Mouse (Mus musculus) heart, postnatal 0 days (tissue): ENCODE data around the gene Ppp3r2. TPM values are rescaled to one million over a fixed set of nuclear protein-coding genes. Genes with fewer than 3 reads are reported as not detected.

Experiments
- ATAC-seq: fragments of 200-750 bp; cut with Nextera tagmentation; 2 replicates; pipeline ENCODE4 v1.8.0; 2017; ENCODE audit warnings: low read depth, moderate number of reproducible peaks, moderate library complexity; ENCODE audit not compliant: insufficient read depth
- DNase-seq: peaks from one replicate; pipeline ENCODE4 v3.0.0-alpha.2; 2016; ENCODE audit warnings: low spot score
- H3K27ac ChIP-seq: fragments of 300-500 bp; sonication (generic); 2 replicates; pipeline ENCODE4 v1.5.1; 2014; ENCODE audit warnings: low read depth, mild to moderate bottlenecking
- H3K27me3 ChIP-seq: fragments of 300-500 bp; sonication (generic); 2 replicates; pipeline ENCODE4 v1.6.1; 2014; ENCODE audit warnings: low read length, mixed read lengths; ENCODE audit not compliant: control insufficient read depth, insufficient read depth
- H3K36me3 ChIP-seq: fragments of 300-500 bp; sonication (generic); replicated peaks from 2 replicates; pipeline ENCODE4 v1.6.1; 2014; ENCODE audit warnings: low read length, mixed read lengths; ENCODE audit not compliant: control insufficient read depth, insufficient read depth
- H3K4me1 ChIP-seq: fragments of 300-500 bp; sonication (generic); 2 replicates; pipeline ENCODE4 v1.6.1; 2014; ENCODE audit warnings: antibody characterized with exemption; ENCODE audit not compliant: control insufficient read depth, insufficient read depth
- H3K4me2 ChIP-seq: fragments of 300-500 bp; sonication (generic); 2 replicates; pipeline ENCODE4 v1.6.1; 2014; ENCODE audit warnings: low read depth, mild to moderate bottlenecking, low read length, moderate library complexity
- H3K4me3 ChIP-seq: fragments of 300-500 bp; sonication (generic); 2 replicates; pipeline ENCODE4 v1.5.1; 2014; ENCODE audit warnings: low read depth, low read length
- H3K9ac ChIP-seq: fragments of 300-500 bp; sonication (generic); replicated peaks from 2 replicates; pipeline ENCODE4 v1.6.1; 2014; ENCODE audit warnings: low read depth, low read length, mixed read lengths
- H3K9me3 ChIP-seq: fragments of 300-500 bp; sonication (generic); replicated peaks from 2 replicates; pipeline ENCODE4 v1.6.1; 2016; ENCODE audit warnings: low read length; ENCODE audit not compliant: control insufficient read depth
- CTCF ChIP-seq: IDR thresholded peaks from 2 replicates; pipeline ENCODE4 v1.5.1; 2016; ENCODE audit warnings: antibody characterized with exemption, control low read depth, low read depth
- EP300 ChIP-seq: IDR thresholded peaks from 2 replicates; pipeline ENCODE4 v1.6.1; 2016; ENCODE audit warnings: antibody characterized with exemption, low read depth
- WGBS: fragments of 180-500 bp; shearing (Covaris S2); extraction: QIAGEN DNeasy Blood & Tissue Kit; methylation state at CpG from one replicate; pipeline ENCODE4 v1.1.7; 2014; 5-methylcytosine and 5-hydroxymethylcytosine counted together
- polyA plus RNA-seq: library from polyadenylated mRNA; unstranded; fragments of >200 nt; fragmentation: Nextera tagmentation; extraction: Ambion mirVana; gene quantifications from 2 replicates; pipeline ENCODE4 v1.2.1, GENCODE M21; 2015
- total RNA-seq: library from RNA; depleted of rRNA; stranded (reverse); fragments of >200 nt; gene quantifications from 2 replicates; pipeline ENCODE4 v1.2.3, GENCODE M21; 2014; ENCODE audit warnings: low replicate concordance; rRNA removed

The Ppp3r2 gene
- total and polyA plus RNA-seq, 2 experiments from 2014 or later, result not detected

- TF ChIP-seq EP300 (no peak), CTCF (no peak)
- Histone ChIP-seq H3K27me3 (no peaks in the 10 kb centered on the region), H3K9ac (no peak overlapping the region), H3K9me3 (no peaks in the 10 kb centered on the region), H3K4me3 (no peak overlapping the region), H3K4me2 (no peak overlapping the region), H3K27ac (no peak overlapping the region), H3K36me3 (peaks cover 57% of the 10 kb centered on the region), H3K4me1 (no peaks in the 10 kb centered on the region)
- 86% methylated on average over 1 of the region's 1 CpGs for WGBS
- ATAC-seq (peak; percentile 27; the same call in 1 of the 2 replicates), DNase-seq (peak; percentile 43)
Measured at GRCm38 (mm10) chr4:49659421-49659820, 22.4 kb downstream of the Ppp3r2 start.

- DNase-seq (no peak), ATAC-seq (no peak)
- Histone ChIP-seq H3K9me3 (no peaks in the 10 kb centered on the region), H3K27ac (no peak overlapping the region), H3K4me3 (no peak overlapping the region), H3K4me1 (no peaks in the 10 kb centered on the region), H3K4me2 (no peak overlapping the region), H3K9ac (no peak overlapping the region), H3K36me3 (peaks cover 80% of the 10 kb centered on the region), H3K27me3 (no peaks in the 10 kb centered on the region)
- no peak for TF ChIP-seq CTCF
- no peak for TF ChIP-seq EP300
- WGBS, result 34% methylated on average over 2 of the region's 2 CpGs
Measured at GRCm38 (mm10) chr4:49639913-49640312, 41.9 kb downstream of the Ppp3r2 start.

GRCm38 (mm10) chr4:49637821-49638220 lies 44.0 kb downstream of the Ppp3r2 start:
- ATAC-seq (no peak), DNase-seq (no peak)
- Histone ChIP-seq H3K36me3 (peaks cover 76% of the 10 kb centered on the region), H3K9ac (no peak overlapping the region), H3K27me3 (no peaks in the 10 kb centered on the region), H3K4me1 (no peaks in the 10 kb centered on the region), H3K27ac (no peak overlapping the region), H3K4me3 (no peak overlapping the region), H3K4me2 (no peak overlapping the region), H3K9me3 (no peaks in the 10 kb centered on the region)
- WGBS, result 86% methylated on average over 11 of the region's 11 CpGs
- TF ChIP-seq EP300, result no peak
- TF ChIP-seq CTCF, result no peak

- peak; percentile 66 for ATAC-seq
Measured at GRCm38 (mm10) chr4:49632139-49632481, 49.7 kb downstream of the Ppp3r2 start.

GRCm38 (mm10) chr4:49631319-49632138 lies 50.3 kb downstream of the Ppp3r2 start, which contains the start of gene Rnf20:
Gene Rnf20, plus strand, starts transcription at chr4:49632006.
- no peaks in the 10 kb centered on the region for H3K27me3 ChIP-seq
- TF ChIP-seq EP300 (no peak; the same call in 1 of the 2 replicates), CTCF (no peak)
- DNase-seq, result peak; percentile 98
- H3K4me3 ChIP-seq, result peak within 1 kb of the TSS; percentile 72
- peaks cover 31% of the 10 kb centered on the region for H3K36me3 ChIP-seq
- WGBS, result 3% methylated on average over 37 of the region's 37 CpGs
- peak; percentile 97 for ATAC-seq
- H3K4me1 ChIP-seq, result no peaks in the 10 kb centered on the region
- H3K9me3 ChIP-seq, result no peaks in the 10 kb centered on the region
- H3K9ac ChIP-seq, result peak within 1 kb of the TSS; percentile 78
- H3K4me2 ChIP-seq, result peak within 1 kb of the TSS; percentile 88
- peak within 1 kb of the TSS; percentile 83 for H3K27ac ChIP-seq

More at GRCm38 (mm10) chr4:49632139-49632481, 49.7 kb downstream of the Ppp3r2 start:
- Histone ChIP-seq H3K4me2 (peak overlapping the region; percentile 88), H3K36me3 (peaks cover 36% of the 10 kb centered on the region), H3K27ac (peak overlapping the region; percentile 83), H3K4me3 (peak overlapping the region; percentile 72), H3K4me1 (no peaks in the 10 kb centered on the region), H3K9ac (peak overlapping the region; percentile 78), H3K27me3 (no peaks in the 10 kb centered on the region), H3K9me3 (no peaks in the 10 kb centered on the region)
- WGBS, result under 1% methylated on average over 30 of the region's 30 CpGs
- TF ChIP-seq CTCF, result no peak
- no peak for TF ChIP-seq EP300
- no peak for DNase-seq

- H3K27ac ChIP-seq, result no peak overlapping the region
- H3K4me3 ChIP-seq, result no peak overlapping the region
- no peak overlapping the region for H3K4me2 ChIP-seq
- ATAC-seq, result no peak
- WGBS, result 74% methylated on average over 5 of the region's 5 CpGs
- H3K9me3 ChIP-seq, result no peaks in the 10 kb centered on the region
- no peak for DNase-seq
- H3K36me3 ChIP-seq, result 0 out of 2 replicates have a peak, but pooled peaks cover 5% of the 10 kb centered on the region
- no peaks in the 10 kb centered on the region for H3K4me1 ChIP-seq
- no peaks in the 10 kb centered on the region for H3K27me3 ChIP-seq
- no peak overlapping the region for H3K9ac ChIP-seq
- TF ChIP-seq EP300, result no peak
- no peak for TF ChIP-seq CTCF
Measured at GRCm38 (mm10) chr4:49628941-49629340, 52.9 kb downstream of the Ppp3r2 start.

Other genes starting within 250 kb of the Ppp3r2 start
- not detected in 2 replicates for gene Acnat1, start 208.1 kb downstream of the Ppp3r2 start, total RNA-seq
- not detected in 2 replicates for gene Acnat1, start 208.1 kb downstream of the Ppp3r2 start, polyA plus RNA-seq
- not detected in 2 replicates for gene Baat, start 175.5 kb downstream of the Ppp3r2 start, total RNA-seq
- not detected in 2 replicates for gene Baat, start 175.5 kb downstream of the Ppp3r2 start, polyA plus RNA-seq
- gene Mrpl50, start 160.9 kb downstream of the Ppp3r2 start, total RNA-seq, result 22.1 and 36.6 TPM in 2 replicates
- gene Mrpl50, start 160.9 kb downstream of the Ppp3r2 start, polyA plus RNA-seq, result 53.3 and 54.6 TPM in 2 replicates
- 3.3 and 4.2 TPM in 2 replicates for gene Zfp189, start 160.8 kb downstream of the Ppp3r2 start, total RNA-seq
- gene Zfp189, start 160.8 kb downstream of the Ppp3r2 start, polyA plus RNA-seq, result 4.7 and 4.8 TPM in 2 replicates
- gene Aldob, start 132.5 kb downstream of the Ppp3r2 start, total RNA-seq, result 0.27 and 2.3 TPM in 2 replicates
- gene Aldob, start 132.5 kb downstream of the Ppp3r2 start, polyA plus RNA-seq, result 0.12 and 0.22 TPM in 2 replicates
- 56.4 and 110 TPM in 2 replicates for gene Tmem246, start 84.1 kb downstream of the Ppp3r2 start, total RNA-seq
- gene Tmem246, start 84.1 kb downstream of the Ppp3r2 start, polyA plus RNA-seq, result 54.5 and 56.5 TPM in 2 replicates
- 10.7 and 26.5 TPM in 2 replicates for gene Rnf20, start 50.0 kb downstream of the Ppp3r2 start, total RNA-seq
- 18.8 and 19.6 TPM in 2 replicates for gene Rnf20, start 50.0 kb downstream of the Ppp3r2 start, polyA plus RNA-seq
- under 0.01 TPM in 1 of 2 replicates, not detected in the other for gene Grin3a, start 163.7 kb upstream of the Ppp3r2 start, total RNA-seq
- gene Grin3a, start 163.7 kb upstream of the Ppp3r2 start, polyA plus RNA-seq, result 0.08 and 0.10 TPM in 2 replicates